Mouse (Mus musculus): Measurements from ENCODE around the gene B4galnt3.
A peak's percentile ranks its signal among the peaks of the same experiment; 100 is the strongest.

B4galnt3 gene

DNA sequence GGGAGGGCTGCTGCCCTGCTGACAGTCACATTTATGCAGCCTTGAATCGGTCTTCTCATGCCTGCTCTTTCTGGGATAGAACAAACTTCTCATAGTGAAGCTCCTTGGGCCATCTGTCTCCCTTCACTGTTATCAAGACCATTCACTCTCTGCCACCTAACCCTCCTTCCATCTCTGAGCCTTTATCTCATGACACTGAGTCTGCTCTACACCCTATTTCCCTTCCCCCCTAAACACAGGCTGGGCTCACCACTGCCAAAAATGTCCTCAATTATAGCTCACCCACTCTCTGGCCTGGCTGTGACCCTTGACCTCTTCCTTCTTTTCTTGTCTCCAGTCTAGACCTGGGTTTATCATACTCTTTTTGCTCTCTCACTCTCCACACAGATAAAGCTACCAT lies 77.7 kb downstream of the B4galnt3 start:
- DNase-seq (ENCODE audit: low spot score), result no peak

DNA sequence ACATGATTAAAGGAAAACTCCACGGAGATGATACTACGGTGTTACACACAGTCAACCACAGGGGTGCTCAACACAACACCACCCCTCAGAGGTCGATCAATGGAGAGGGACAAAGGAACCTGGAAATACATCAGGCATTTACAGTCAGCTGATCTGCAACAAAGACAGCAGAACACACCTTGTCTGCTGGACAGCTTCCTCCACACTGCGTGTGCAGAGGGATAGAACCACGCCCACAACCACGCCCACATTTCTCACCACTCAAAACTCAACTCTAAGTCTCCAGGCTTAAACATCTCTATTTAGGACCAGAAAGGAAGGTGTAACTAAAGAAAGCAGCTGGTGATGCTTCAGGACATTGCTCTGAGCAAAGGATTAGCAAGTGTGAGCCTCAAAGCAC lies 82.8 kb downstream of the B4galnt3 start:
- no peak for DNase-seq (ENCODE audit: low spot score)

DNA sequence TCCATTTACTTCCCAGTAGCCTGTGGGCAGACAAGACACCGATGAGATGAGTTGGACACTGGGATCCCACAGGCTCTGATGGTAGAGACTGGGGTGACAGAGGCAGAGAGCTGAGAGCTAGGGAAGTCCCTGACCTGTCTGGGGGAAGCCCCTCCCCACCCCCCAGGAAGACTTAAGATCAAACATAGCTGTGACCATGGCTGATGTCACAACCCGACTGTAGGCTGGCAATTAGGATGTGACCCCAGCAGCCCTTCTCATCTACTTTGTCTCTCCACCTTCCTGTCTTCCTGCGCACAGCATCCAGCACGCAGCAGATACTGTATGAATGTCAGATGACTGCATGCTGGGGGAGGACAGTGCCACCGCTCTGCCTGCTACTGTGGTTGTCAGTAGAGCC lies 87.8 kb downstream of the B4galnt3 start:
- DNase-seq (ENCODE audit: low spot score), result no peak

DNA sequence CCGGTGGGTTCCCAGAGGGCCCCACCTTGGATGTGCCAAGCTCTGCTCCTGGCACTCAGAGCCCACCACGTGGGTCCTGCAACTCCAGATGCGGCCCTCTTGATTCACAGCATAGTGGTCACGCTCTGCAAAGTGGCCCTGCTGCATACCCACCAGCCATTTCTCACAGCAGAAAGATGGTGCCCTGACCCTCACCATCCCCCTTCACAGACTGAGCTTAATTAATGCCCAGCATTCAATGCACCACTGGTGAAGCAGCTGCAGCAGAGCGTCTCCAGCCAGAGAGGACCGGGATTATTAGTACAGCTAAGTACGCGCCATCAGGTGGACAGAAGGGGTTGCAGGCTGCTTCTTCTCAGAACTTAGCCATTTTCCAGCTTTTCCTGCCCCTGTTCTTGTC lies 92.0 kb downstream of the B4galnt3 start:
- no peak for DNase-seq (ENCODE audit: low spot score)

DNA sequence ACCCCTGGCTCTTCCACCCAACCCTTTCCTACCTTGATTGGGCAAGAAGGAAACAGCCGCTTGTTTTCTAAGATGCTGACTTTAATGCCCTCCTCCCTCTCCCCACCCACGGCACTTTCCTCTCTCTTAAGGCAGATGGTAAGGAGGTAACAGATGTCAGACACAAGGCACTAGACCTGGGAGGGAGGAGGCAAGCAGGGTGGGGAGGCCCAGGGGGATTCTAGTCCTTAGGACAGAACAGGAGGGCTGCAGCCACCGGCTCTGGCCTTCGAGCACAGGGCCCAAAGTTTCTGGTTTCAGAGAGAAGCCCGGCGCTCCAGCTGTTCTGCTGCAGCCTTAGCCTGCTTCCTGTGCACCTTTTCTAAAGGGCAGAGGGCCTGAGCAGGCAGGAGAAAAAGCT lies 92.4 kb downstream of the B4galnt3 start:
- no peak for DNase-seq (ENCODE audit: low spot score)

DNA sequence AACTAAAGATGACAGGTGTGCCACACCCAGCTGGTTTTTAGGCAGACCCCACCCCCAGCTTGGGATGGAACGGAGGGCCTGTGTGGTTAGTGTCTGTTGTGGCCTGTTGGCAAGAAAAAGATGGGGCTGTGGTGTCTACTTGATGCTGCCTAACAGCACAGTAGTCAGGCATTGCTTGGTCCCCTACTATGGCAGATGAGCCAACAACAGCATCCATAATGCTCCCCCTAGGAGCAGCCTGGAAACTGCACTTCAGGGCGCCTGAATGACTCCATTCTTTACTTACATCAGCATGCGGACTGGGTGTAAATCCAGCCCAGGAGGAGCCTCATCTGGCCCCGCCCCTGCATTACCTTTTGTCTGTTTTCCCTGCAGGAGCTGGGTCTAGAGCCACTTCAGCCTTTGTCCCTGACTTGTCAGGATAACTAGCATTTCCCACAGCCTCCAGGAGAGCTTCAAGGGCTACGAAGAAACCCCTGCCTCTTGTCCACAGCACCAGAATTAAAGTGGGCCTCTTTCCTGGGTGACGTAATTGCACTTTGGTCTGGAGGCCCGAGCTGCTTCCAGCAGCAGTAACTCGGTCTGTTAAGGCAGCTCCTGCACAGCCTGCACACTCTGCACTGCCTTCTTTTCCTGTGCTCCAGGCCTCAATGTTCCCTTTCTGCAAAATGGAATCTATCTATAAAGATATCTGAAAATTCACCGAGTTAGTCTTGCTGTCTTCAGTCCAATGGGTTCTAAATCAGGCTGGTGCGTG lies 94.5 kb downstream of the B4galnt3 start:
- DNase-seq (ENCODE audit: low spot score), result no peak

DNA sequence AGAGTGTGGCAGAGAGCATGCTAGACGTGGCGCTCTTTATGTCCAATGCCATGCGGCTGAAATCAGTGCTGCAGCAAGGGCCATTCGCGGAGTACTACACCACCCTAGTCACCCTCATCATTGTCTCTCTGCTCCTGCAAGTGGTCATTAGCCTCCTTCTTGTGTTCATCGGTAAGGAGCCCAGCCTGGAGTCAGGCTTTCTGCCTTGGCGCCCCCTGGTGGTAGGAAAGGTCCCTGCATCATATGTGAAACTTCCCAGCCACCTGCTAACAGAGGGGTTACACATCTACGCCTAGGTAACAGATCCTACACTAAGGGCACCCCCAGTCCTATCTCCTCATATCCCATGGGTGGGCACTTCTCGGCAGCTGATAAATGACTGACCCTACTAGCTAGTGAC lies 96.4 kb downstream of the B4galnt3 start:
- DNase-seq (ENCODE audit: low spot score), result no peak

DNA sequence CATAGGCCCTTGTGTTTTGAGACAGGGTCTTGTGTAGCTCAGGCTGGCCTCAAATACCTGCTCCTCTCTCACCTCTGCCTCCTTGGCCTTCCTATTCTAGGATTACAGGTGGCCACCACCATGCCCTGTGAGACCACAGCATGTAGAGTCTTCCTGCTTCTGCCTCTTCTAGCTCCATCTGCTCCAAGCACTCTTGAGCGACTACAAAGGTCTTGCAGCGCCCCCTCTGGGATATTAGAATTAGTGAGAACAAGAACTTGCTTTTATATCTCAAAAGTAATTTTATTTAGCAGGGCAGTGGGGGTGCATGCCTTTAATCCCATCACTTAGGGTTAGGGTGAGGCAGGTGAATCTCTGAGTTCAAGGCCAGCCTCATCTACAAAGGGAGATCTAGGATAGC lies 97.5 kb downstream of the B4galnt3 start:
- no peak for DNase-seq (ENCODE audit: low spot score)

DNA sequence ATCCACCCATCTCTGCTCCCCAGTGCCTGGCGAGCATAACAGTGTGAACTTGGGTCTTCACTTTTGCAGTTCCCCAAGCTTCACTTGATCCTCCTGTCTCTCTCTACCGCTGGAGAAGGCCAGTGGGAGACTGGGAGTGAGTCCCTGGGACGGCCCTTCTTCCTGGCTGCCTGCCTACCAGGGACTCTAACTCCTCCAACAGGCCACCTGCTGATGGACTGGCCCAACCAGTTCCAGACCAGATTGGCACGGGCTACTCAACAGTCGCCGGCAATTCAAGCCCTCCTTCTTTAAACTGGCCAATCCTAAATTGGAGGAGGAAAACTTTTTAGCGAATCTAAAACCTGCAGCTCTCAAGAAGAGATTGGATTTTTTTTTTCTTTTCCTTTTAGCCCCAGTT lies 99.4 kb downstream of the B4galnt3 start:
- no peak for DNase-seq (ENCODE audit: low spot score)

DNA sequence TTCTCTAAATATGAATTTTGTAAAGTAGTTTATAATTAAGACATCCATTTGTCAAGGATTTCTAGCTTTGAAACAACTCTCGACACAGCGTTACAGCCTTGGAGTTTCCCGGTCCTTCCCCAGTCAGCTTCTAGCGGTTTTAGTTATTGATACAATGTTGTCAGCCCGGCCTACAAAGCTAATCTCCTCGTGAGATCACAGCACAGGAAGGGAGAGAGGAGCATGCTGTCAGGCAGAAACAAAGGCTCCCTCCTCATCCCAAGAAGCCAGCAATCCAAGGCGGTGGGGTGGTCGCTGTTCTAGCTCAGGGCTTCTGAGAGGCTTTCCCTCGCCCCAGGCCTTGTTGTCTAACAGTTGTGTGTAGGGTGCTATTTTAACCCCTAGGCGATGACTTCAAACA lies 100.1 kb downstream of the B4galnt3 start:
- DNase-seq (ENCODE audit: low spot score), result no peak

DNA sequence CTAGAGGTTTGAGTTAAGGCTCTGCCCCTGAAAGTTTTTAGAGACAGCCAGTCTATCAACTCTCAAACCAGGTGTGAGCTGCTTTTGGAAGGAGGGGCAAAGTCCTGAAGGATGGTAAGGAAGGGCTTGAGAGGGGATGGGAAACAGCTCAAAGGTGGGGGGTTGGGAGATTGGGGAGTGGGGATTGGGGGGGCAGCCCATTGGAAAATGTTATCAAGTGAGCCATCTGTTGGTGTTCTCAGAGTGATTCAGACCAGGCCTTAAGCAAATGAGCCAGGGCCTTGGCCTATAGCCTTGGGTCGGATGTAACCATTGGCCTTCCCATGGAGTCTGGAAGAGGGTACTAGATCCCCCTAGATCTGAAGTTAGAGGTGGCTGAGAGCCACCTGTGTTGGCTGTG lies 100.6 kb downstream of the B4galnt3 start:
- DNase-seq (ENCODE audit: low spot score), result no peak

DNA sequence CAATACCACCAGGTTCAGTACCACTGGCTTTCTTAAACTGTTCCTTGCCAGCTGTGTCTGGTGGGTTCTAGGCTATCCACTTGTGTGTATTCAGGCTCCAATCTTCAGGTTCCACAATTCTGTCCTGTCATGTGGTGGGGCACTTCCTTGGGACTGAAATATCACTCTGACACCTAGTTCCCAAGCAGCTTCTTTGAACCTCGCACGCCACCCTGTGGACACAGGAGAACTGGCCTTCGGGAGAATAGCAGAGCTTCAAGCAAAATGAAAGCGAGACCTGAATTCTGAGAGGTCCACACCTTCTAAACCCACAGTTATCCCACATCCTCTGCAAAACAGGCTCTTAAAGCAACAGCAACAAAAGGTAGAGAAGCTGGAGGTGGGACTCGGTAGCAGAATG lies 101.2 kb downstream of the B4galnt3 start:
- peak; percentile 79 for DNase-seq (ENCODE audit: low spot score)

DNA sequence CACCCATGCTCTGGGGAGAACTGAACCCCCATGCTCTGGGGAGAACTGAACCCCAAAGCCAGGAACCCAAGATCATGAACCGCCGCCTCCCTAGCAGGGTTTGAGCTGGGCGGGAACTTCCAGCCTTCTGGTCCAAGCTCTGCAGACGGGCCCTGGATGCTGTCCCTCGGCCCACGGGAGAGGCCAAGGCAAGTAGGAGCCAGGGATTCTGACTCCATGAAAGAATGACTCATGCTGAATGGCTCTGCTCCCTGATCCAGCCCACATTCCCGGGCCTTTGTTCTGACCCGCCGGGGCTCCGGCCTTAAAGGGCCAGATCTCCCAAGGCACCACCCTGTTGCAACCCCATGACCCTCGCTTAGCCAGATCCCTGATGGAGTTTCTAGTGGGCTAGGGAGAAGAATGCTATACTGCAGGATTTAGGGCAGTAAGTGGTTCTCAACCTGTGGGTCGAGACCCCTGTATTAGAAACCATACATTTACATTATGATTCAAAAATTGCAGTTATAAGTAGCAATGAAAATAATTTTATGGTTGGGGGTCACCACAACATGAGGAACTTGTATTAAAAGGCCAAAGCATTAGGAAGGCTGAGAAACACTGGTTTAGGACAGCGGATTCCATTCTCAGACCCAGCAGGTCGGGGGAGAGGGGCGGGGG lies 102.0 kb downstream of the B4galnt3 start:
- DNase-seq (ENCODE audit: low spot score), result no peak

DNA sequence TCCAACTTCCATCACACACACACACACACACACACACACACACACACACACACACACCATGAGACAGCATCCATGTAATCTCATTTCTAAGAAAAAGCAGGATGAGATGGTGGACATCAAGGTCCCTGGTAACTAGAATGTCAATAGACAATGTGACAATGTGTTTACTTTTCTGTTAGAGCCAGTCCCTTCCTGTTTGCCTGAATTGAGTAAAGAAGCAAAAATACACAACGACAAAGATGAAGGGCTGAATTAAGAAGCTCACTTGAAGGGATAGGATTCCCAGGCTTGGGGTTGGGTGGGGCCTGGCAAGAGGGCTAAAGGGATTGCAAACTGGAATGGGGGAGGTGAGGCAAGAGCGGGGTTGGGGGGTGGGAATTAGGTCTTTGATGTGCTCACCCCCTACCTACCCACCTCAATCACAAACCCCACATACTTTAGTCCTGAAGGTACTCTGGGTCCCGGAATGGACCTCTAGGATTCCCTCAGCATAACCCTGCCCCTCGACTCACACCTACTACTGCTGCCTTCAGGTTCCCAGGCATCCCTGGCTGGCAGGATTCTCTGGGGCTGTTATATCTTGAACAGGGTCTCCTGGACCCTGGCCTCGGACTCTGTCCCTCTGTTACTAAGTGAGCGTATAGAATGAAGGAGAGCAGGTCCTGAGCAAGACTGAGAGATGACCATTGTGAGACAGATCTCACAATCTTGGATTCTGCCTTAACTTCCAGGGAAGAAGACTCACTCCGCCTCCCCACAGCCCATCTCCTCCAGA lies 102.8 kb downstream of the B4galnt3 start:
- DNase-seq (ENCODE audit: low spot score), result no peak

DNA sequence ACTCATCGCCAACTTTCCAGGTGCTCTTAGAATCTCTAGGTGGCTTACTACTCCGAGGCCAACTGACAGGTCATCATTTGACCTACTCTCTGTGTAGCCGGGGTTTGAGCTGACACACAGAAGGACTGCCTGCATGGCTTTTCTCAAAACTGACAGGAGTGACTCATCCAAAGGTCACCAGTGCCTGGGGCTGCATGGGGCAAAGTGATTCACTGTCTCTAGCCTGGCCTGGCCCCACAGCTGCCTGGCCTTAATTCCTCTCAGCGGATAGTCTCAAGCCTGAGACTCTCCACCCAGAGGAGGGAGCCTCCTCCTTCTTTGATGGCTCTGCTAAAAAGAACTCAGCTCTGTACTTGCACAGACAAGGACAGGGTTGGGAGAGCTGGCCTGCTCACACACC lies 103.4 kb downstream of the B4galnt3 start:
- DNase-seq (ENCODE audit: low spot score), result no peak

DNA sequence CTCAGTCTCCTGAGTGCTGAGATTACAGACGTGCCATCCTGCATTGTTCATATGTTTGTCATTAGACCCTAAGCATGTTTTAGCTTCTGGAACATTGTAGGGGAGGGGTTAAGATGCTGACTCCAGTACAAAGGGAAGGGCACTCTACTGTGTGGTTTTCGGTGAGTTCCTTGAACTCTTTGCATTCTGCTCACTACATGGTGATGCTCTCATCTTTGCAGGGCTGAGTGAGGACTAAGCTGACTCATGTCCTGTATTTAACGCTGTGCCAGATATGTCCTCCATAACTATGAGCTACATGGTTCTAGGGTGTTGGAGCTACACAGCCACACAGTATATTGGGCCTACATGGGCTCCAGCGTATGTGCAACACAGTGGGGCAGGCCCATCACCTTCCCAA lies 104.0 kb downstream of the B4galnt3 start:
- no peak for DNase-seq (ENCODE audit: low spot score)

DNA sequence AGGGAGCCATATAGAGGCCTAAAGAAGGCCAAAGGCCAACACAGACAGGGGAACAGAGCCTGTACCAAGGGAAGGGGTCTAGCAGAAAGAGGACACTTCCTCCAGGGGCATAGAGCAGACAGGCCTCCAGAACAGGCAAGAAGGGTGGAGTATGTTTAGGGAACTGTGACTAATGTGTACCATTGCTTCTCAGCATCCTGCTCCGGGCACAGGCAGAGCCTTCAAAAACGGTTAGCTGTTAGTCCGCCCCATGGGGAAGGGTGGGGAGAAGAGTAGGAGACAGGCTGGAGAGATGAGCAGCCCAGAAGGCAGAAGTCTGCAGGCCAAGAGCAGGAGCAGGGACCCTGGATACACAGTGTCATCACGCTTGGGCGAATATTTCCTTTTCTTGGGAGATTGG lies 105.1 kb downstream of the B4galnt3 start:
- DNase-seq (ENCODE audit: low spot score), result no peak

DNA sequence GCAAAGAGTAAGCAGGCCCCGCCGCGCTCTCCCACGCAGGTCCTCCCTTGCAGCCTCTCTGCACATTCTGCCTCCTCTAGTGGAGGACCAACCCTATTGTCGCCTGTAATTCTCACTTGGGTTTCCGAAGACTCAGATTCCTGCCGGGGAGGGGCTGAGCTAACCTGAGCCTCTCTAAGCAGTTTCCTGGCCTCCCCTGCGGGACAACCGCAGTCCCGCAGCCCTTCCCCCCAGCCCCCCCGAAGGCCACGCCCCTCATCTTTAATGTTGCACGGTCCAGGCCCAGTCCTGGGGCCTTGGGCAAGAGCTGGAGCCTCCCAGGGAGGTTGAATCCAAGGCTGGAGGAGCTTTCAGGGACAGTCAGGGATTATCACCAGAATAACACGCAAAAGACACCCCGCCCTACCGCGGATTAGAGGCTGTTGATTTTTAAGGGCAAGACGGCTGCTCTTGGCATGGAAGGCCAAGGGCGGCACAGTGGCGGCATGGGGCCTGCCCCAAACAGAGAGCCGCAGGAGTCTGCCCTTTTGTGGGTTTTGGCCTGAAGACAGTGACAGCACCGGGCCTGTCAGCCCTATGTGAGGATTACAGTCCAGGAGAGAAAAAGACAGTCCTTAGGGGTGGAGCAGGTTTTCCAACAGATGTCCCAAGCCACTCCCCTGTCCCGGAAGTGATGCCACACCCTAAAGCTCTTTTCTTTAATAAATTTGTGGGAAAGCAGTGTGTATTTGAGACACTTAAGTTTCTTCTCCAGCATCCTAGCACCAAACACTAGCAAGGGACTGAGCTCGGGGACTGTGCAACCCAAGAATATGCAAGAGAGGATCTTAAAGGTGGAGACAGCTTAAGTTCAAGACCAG lies 105.8 kb downstream of the B4galnt3 start:
- DNase-seq (ENCODE audit: low spot score), result no peak

DNA sequence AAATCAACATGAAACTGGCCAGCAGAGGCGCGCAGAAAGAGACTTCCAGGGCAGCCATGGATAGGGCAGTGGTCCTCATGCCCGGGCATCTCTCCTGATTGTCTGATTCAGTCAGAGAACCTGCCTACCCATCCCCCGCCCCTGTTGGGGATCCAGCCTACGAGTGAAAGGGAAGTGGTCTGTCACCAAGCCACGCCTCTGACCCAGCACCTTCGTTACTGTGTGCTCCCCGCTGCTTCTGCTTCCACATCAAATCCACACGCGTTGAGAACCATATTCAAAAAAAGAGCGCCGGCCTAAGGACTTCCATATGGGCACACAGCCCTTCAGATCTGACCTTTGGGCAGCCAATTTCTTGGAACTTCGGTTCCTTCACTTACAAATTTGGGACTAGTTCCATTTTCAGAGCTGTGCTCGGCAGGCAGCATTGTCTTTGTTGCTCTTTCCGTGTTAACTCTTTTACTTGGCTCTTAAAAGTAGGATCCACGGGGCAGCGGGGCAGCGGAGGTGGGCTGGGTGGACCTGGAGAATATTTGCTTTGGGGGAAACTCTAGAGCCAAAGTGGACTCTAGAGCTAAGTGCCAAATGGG lies 106.7 kb downstream of the B4galnt3 start:
- no peak for DNase-seq (ENCODE audit: low spot score)

DNA sequence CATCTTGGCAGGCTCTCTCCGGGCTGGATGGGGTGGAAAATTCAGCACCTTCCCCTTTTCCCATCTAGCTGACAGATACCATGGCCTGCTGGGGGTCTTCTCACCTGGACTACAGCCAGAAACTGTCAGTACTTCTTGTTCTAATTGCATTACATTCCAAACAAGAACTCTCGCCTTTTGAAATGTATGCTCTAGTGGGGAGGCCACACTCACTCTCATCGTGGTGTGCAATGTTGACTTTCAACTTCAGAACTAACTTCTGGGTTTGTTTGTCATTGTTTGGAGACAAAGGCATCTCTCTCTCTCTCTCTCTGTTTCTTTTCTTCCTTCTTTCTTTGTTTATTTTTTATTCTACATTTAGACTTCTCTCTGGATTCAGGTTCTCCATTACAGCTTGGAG lies 107.8 kb downstream of the B4galnt3 start:
- no peak for DNase-seq (ENCODE audit: low spot score)

DNA sequence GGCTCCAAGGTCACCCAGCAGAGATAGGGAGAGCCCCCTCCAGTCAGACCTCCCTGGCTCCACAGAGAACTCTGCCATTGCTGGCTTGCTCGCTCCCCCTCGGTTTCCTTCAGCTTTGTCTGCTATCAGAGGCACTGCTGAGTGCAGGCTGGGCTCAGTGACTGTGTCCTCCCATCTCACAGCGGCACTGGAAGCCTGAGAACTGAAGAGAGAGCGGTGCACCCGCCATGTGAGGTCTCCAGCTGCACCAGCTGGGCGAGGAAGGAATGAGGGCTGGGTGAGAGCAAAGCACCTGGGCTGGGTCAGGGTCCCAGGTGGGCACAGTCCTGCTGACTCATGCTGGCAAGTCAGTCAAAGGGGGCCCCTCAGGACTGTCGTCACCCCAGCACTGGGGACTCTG lies 108.6 kb downstream of the B4galnt3 start:
- no peak for DNase-seq (ENCODE audit: low spot score)

Measured in layer of hippocampus, adult 9-10 months (tissue).